Mouse (Mus musculus) layer of hippocampus, postnatal 14 days (tissue): ENCODE results near the gene Rrp8. TPM values are rescaled to one million over a fixed set of nuclear protein-coding genes. Genes with fewer than 3 reads are reported as not detected.

Experiments
- DNase-seq, 2 experiments: peaks; one replicate each; pipeline ENCODE4 v3.0.0; 2021 to 2022; ENCODE audit warnings: low spot score in 2 of 2, mixed read lengths in 1 of 2
- long read RNA-seq, 2 experiments: library from polyadenylated mRNA; stranded (forward); transcript quantifications; one replicate each; pipeline ENCODE4 v2.0.0; 2021
- total RNA-seq, 2 experiments: library from RNA; stranded (reverse); gene quantifications; 2 replicates each; pipeline ENCODE4 v1.2.3; 2021

Gene Rrp8
- 10 to 100 TPM; 12.5 to 14.7 TPM for total RNA-seq
- long read RNA-seq, experiment 1, transcript Rrp8-201 (7 exons, 3,053 nt) = major isoform, 13 of 15 reads
- long read RNA-seq, experiment 1, partial matches to known transcripts = 0 of 15 reads
- long read RNA-seq, experiment 1, other reads (novel, unspliced or antisense) = 2 of 15 reads
- long read RNA-seq, experiment 2, transcript Rrp8-201 (7 exons, 3,053 nt) = major isoform, 28 of 36 reads
- long read RNA-seq, experiment 2, partial matches to known transcripts = 0 of 36 reads
- long read RNA-seq, experiment 2, other reads (novel, unspliced or antisense) = 7 of 36 reads

DNA sequence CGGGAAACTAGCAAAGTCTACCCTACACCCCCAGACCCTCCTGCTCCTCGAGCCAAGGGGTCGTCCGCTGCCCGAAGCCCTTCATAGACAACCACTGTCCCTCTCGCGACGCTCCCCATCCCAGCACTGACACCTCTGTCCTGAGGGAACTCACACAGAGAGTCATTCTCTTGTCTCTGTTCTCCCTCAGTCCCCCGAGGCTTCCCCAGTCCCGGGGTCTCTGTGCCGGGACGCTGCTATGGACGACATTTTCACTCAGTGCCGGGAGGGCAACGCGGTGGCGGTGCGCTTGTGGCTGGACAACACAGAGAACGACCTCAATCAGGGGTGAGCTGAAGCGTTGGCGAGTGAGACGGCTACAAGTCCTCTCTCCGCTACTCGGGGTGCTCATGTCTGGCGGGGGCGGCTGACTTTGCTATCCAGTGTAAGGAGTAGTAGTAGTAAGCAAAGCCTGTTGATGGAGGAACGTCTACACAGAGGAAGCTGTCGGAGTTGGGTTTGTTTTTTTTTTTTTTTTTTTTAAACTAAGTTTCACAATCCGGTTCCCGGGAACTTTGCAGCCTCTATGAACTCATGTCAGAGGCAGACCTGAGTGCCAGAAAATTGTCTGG, at the start of gene Rrp8:
TSS of gene Rrp8 (minus strand) at position 475 of the 611 bp plus-strand sequence.
- DNase-seq = no peak

DNA sequence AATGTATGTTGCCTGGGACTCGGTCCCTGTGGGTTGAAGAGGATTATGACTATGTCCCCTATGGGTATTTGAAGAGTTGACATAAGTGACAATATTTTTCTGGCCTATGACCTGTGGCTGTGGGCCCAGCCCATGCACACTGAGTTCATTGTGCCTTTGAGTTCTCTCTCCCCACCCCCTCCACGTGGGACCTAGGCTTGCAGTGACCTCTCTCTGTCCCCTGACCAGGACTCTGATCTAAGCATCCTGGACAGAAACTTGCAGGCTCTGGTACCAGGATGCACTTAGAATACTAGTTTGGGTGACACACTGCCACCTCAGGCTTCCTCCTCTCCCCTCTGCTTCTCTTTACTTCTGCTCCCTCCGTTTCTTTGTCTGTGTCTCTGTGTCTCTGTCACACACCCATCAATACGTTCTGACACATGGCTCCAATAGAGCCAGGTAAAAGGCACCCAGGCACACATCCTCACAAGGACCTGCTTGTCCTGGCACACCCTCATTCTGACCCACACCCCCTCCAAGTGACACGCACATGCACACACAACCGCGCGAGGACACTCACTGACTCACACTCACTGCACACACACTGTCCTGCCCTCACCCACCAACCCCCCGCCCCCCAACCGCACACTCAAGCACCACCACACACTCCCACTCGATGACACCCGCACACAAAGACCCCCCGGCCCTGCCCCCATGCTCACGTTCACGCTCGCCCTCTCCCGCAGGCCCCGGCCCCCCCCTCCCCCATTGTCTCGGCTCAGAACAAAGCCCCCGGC, 49.5 kb upstream of the Rrp8 start:
- no peak for DNase-seq

DNA sequence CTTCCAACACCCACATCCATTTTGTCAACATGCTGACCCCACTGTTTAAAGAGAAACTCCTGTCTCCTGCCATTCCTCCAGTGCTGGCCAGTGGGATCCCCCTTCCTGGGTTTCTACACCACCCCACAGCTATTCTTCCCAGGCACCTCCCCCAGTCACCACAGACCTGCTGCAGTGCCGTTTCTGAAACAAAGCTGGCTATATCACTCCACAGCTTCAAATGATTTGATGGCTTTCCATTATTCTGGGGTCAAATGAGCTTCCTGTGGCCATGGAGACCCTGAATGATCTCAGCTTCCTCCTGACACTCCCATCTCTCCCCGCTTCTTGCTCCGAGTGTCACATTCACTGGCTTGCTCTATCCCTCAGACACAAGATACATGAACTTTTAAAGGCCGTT, 47.4 kb upstream of the Rrp8 start:
- no peak for DNase-seq

DNA sequence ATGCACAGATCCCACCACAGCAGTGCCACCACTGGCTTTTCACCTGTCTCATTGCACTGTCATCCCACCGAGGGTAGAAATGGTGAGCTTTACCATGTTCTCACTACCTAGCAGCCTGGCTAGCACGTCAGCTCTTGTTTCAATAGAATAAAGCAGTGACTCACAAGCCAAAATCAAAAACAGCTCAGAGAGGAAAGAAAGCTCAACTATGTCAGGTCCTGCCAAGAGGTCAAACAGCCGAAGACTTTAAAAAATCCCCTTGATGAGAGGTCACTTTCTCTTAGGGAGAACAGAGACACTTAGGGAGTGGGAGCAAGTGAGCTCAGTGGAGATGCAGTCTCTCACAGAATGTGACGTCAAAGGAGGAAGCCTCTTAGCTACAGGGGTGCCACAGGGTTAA, 46.7 kb upstream of the Rrp8 start:
- no peak for DNase-seq

DNA sequence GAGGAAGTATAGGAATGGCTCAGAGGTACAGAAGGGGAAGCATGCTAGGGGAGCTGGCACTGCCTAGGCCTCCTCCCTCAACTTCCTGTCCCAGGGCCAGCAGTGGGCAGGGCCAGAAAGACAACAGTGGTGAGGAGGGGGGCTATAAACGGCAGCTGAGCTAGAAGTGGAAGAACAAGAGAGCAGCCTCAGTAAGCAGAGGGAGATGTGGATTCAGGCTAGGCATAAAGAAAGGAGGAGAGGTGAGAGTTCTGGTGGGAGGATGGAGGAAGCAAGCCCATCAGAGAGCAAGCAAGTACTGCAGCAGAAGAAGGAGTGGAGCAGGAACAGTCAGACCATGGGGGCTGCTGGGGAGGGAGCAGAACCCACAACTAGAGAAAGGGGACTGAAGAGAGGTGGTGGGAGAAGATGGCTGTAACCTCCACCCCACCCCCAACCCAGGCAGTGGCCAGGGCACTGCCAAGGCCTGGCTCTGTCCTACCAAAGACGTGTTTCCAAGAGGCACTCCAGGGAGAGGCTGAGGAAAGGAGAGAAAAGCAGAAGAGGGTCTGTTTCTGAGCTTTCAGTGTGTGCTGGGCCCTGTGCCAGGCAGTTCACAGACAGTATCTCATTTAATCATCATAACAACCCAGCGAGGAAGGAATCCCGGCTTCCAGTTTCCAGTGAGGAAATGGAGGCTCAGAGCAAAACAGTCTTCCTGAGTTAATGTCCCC, 41.5 kb upstream of the Rrp8 start:
- DNase-seq = no peak

DNA sequence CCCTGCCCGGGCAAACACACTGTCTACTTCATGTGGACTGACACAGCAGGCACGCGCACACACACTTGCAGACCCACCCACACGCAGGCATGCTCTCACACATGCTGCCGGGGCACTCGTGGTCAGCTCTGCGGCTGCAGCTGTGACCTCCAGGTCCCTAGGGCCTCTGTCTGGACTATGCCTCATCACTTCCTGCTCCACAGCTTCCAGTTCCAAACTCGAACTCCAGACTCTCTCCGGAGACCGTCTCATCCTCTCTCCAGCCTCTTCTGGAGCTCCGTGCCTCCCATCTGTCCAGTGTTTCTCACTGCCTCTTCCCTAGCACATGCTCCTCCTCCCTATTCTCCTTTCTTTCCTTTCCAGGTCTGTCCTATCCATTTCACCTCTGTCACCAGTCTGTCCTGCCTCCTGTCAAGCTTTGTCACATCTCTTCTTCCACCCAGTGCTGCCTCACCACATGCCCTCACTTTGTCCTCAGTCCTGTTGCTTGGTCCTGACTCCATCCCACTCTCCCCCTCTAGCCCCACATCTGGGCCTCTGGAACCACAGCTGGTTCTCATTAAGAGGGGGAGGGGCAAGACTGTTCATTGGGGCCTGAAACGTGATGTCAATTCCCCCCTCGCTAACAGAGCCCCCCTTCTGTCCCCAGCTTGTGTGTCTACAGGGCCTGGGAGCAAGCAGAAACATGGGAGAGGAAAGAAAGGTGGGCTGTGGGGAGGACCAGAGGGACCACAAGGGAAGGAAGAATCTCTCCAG, 40.8 kb upstream of the Rrp8 start:
- no peak for DNase-seq

DNA sequence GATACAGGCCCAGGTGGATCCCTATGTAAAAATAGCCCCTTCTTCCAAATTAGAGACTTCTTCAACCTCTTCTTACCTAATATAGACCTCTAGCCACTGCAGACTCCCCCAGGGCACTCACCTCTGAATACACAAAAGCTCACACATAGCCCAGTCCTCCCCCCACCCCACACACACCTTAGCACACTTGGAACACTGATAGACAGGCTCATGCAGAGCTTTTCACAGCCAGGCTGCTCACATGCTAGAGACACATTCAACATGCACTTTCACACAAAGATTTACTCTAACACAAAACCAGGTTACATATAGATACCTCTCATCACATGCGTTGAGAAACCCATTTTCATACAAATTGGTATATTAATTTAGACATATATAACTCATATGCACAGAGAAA, 40.1 kb upstream of the Rrp8 start:
- DNase-seq = no peak

DNA sequence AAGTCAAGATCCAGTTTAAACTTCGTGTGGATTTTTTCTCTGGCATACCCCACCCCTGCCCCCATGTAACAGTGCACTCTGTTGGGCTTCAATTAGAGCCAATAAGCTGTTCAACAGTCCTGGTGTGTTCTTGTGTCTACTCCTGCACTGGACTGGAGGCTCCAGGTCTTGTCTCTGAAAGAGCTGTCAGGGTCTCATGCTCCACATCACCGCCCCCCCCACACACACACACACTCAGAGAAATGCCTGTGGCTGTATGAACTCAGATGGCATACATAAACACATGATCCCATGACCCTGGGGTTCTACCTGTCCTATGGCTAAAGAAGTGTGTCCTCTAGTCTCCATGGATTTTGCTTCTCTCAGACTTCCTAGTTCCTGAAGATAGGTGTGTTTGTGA, 38.8 kb upstream of the Rrp8 start:
- DNase-seq = no peak

DNA sequence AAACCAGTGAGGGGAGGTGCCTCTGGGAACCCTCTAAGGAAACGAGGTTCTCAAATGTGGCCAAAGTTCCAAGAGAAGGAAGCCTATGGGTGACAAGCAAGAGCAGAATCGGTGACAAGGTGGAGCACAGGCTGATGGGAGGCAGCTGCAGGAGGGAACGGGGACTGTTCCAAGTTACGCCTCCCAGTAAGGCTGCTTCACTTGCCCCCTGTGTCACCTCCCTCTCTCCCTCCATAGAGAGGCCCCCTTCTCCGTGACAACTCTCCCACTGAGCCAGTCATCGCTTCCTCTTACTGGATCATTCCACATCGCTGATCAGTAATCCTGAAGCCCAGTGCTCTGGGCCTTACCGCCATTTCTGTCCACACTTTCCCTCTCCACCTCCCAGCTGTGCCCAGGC, 37.5 kb upstream of the Rrp8 start:
- no peak for DNase-seq

DNA sequence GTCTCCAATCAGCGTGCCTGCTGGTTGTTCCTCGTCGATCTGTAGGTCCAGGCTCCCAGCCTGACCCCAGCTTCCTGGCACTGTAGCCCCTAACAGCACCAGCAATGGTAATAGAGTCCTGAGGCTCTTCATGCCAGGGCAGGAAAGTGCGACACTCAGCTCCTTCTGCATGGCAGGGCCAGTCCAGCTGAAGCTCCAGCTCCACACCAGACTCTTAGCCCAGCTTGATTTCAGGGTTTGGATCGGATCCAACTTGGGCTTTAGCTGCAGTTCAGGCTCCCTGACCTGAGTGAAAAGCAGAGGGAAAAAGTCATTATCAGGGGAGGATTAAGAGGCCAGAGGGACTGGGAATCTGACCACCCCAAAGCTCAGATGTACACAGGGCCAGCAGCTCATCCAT, 35.9 kb upstream of the Rrp8 start:
- DNase-seq = no peak

DNA sequence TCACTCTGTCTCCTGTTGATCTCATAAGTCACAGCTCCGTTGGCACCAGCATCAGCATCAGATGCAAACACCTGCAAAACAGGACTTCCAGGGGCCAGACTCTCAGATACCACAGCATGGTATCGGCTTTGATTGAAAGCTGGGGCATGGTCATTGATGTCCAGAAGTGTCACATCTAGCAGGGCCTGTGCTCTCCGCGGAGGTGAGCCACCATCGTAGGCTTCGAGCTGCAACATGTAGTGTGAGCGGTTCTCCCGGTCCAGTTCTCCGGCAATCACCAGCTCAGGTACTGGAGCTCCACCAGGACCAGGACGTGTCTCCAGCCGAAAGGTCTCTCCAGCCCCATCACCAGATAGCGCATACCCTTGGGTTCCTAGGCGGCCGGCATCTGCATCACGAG, 35.1 kb upstream of the Rrp8 start:
- no peak for DNase-seq

DNA sequence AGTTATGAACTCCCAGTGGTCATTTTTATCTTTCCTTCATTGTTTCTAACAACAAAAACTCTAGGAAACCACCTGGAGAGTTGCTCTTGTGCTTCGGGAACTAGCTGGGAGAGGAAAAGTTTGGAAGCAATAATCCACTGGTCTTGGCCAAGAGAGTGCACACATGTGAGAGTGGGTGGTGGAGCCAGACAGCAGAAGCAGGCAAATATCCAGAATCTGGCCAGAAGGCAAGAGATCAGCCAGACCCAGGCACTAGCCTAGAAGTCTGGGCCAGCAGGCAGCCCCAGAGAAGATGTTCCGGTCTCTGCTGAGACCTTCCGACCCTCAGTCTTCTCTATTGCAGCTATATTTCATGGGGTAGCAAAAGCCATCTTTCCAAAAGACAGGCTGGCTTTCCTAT, 32.8 kb upstream of the Rrp8 start:
- no peak for DNase-seq

DNA sequence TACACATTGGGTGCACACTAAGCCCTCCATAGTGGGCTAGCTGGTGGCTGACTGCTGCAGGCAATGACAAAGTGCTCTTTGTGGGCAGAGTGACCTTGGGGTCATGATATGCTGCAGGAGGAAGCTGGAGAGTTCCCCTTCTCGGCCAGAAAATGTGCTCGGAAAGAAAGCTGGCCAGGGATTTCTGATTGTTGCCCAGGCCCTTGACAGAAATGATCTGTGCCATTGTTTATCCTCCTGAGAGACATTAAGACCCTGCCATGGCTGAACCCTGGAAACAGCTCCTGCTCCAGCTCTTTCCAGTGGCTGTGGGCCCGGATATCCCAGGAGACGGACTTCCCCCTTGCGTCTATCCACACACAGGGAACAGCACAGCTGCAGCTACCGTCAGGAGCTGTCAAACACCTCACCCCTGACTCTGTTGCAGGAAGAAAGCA, 30.6 kb upstream of the Rrp8 start:
- DNase-seq = no peak

DNA sequence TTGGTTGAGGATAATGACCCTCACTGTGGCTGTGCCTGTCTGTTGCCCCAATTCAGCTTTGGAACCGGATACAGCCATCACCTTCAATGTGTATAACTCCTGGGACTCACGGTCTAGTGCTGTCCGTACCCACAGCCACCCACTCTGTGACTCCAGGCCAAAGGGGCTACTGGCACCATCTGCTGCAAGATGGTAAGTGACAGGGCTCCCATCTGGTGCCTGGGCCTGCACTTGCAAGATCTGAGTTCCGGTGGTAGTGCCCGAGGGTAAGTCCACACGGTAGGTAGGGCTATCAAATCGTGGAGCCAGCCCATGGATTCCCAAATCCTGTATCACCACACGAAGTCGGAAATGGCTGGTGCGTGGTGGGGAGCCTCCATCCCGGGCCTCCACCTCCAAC, 27.1 kb upstream of the Rrp8 start:
- DNase-seq = no peak

DNA sequence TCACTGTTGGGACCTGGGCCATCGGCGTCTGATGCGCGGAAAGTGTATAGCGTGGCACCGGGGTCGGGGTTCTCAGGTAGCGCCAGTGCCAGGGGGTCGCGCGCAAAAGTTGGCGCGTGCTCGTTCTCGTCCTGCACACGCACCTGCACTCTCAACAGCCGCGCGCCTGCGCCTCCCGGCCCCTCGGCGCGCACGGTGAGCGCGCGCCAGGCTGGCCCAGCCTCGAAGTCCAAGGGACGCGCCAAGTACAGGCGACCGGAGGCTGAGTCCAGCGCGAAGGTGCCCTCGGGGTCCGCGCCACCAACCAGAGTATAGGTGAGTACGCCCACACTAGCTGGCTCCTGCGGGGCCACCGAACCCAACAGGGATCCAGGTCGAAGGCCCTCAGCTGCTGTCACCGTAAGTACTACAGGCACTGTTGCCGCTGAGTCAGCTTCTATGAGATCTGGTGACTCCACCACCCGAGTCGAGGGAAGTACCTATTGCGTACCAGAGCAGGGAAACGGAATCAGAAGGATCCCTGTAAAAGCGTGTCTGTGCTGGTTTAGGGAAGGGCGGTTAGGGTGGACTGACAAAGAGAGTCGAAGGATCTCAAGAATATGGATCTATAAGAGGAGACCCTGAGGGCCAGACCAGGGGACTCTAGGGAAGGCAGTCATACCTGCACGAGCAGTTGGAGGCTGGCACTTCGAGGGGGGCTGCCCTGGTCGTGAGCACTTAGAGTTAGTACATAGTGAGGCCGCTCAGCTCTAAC, 25.5 kb upstream of the Rrp8 start:
- DNase-seq = no peak

DNA sequence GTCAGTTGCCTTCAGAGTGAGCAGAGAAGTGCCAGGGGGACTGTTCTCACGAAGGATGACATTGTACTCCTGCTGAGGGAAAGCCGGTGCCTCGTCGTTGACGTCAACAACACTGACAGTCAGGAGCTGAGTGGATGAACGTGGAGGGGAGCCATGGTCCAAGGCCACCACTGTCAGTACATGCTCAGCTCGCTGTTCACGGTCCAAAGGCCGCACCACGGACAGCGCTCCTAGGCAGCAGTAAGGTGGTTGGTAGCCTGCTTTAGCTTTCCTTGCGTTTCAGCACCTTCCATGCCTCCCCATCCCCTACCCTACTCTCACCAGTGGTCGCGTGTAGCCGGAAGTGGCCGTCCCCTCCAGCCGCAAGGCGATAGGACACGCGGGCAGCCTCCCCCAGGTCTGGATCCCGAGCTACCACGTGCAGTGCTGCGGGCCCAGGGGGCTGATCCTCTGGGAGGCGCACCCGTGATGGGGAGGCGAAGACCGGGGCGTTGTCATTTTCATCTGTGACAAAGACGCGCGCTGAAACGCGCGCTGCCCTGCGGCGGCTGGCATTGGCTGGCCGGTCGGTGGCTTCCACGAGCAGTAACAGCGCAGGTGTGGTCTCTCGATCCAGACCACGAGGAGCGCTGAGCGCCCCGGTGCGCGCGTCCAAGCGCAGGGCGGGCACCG, 24.8 kb upstream of the Rrp8 start:
- no peak for DNase-seq

DNA sequence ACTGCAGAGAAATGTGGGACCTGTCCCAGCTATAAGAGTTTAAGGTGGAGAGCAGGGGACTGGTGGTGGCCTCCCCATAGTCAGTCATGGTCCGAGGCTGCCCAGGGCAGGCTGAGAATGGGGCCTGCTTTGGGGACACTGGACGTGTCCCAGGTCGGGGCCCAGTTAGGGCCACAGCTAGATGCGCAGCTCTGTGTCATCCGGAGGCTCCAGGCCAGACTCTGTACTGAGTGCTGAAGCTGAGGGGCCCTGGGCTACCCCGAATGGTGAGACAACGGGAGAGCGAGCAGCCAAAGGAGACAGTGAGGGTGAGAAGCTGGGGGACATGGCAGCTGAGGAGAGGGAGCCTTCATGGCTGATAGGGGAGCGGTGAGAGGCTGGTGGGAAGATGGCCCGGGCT, 16.1 kb upstream of the Rrp8 start:
- DNase-seq = no peak

DNA sequence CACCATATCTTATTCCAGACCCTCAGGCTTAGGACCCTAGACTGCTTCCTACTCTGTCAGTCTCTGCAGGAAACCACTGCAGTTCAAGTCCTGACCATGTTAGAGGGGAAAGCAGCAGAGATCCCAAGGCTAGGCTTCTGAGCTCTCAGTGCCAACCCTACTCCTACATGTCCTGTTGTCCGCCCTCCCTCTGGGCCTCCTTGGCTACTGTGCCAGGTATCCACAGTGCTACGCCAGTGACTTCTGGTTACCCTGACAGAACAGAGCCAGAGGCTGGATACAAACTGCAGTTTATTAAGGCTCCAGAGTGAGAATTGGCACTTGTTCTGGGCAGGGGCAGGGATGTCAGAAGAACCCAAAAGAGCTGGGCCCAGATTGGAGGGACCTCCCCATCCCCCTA, 15.5 kb upstream of the Rrp8 start:
- no peak for DNase-seq

DNA sequence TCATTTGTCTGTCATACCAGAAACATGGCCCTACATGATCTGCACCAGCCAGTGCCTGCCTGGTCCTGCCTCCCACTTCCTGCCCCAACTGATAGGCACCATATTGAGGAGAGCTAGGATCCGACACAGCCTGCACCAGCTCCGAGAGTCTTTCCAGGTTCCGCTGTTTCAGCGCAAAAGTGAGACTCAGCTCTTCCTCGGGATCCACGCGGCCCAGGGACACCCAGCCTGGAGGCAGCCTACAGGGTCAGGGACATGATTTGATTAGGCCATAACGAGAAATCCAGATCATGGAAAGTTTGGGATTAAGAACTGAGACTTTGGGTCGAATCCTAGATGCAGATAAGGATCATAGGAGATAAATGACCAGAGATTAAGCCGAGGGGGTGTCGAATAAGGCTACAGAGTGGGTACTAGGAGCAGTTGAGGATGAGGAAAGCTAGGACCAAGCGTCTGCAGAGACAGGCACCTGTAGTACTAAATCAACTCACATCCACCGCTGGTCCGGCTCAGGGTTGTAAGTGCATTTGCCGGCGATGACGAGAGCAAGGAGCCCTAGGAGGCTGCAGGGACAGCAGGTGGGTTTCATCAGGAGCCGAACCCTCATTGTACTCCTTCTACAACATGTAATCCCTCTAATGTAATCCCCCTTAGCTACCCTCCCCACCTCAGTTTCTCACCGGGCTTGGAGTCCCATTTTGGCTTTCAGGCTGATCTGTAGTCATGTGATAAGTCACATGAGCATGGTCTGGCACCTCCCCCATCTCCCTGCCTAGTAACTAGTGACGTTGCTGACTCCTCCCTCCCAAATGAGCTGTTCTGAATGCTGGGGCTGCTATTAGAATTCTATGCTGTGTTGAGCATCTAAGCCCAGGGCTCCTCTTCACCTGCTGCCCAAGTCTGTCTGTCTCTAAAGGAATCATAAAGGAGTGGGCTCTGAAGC, 14.6 kb upstream of the Rrp8 start, which contains the start of gene Tpp1:
TSS of gene Tpp1 (minus strand) at position 745 of the 943 bp plus-strand sequence.
- peak; percentile 91 to 97 for DNase-seq
